Mouse (Mus musculus) C3H10T1/2 (cell line): ENCODE data around the gene Etv1. TPM values are rescaled to one million over a fixed set of nuclear protein-coding genes. Genes with fewer than 3 reads are reported as not detected.

ENCODE experiments used
- polyA plus RNA-seq, 2 experiments: library from polyadenylated mRNA; unstranded; fragments of >200 nt; fragmentation: generic; extraction: Trizol; gene quantifications; one replicate each; pipeline ENCODE4 v1.2.1; 2012; ENCODE audit warnings: missing spikeins in 2 of 2

Gene Etv1
- polyA plus RNA-seq = 1 to 10 TPM; 1.1 to 5.5 TPM

DNA sequence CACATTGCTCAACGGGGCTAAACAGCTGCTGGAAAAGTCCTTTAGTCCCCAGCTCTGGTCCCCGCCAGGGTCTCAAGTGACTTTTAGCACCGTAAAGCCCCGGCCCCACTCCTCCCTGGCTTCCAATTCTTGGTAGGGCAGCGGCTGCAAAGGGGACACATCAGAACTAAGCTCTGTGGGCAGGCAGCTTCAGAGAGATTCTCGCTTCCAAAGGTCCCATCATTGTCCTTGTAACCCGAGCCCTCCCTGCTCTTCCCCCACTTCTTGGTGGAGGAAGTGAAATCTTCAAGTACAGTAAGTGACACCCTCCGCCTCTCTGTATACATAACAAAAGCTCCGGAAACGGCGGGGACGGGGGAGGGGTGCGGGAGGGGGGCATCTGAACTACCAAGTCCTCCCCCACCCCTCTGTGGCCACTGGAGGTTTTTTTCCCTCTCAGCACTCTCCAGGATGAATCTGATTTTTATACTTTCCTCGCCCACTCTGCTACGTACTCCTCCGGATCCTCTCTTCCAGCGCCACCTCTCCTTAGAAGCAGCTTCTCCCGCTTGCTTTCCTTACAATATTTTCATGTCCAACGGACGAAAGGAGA is at the start of gene Etv1:
Gene Etv1 (plus strand): TSS at position 195 of the 592 bp plus-strand sequence.

